Mouse (Mus musculus): ENCODE measurements around the gene Crtac1.

Gene Crtac1

GRCm38 (mm10) chr19:42431485-42432190, at the start of gene Crtac1:
Crtac1 (minus strand) TSS chr19:42431783.
- no peak for DNase-seq

DNA sequence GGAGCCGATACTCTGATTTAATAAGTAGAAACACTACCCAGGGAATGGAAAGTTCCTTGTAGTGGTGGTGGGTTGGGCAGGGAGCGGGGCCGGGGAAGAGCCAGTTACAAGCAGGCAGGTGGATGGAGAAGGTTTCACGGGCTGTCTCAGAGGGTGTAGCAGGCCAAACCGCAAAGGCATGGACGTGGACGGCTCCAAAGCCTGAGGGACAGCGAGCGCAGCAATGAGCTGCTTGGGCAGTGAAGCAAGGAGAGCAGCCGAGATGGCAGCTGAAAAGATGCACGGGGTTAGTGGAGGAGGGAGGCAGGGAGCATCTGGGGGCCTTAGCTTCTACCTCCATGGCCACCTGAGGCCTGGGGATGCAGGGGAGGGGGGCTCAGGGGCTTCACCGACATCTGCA, 46.7 kb upstream of the Crtac1 start:
- no peak for DNase-seq

GRCm38 (mm10) chr19:42477769-42478168, 46.2 kb upstream of the Crtac1 start:
- DNase-seq: no peak

- no peak for DNase-seq
Observed at GRCm38 (mm10) chr19:42472831-42473230, 41.2 kb upstream of the Crtac1 start.

DNA sequence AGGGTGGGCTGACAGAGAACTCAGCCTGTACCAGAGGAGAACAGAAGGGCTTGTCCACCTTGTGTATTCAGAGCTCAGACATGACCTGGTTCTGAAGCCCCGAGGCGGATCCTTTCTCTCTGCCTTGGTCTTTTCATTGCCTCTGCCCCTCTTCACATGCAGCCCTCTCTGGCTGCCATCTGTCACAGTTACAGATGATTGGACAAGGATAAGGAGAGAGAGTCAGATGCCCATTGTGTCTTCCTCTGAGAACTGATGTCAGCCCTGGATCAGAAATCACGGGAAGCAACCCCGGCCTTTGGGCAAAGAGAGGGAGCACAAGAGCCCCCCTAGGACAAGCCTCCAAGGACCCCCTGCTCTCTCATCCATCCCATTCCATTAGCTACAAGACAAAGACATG, 40.0 kb upstream of the Crtac1 start:
- no peak for DNase-seq

GRCm38 (mm10) chr19:42461851-42462250, 30.3 kb upstream of the Crtac1 start:
- no peak for DNase-seq

DNA sequence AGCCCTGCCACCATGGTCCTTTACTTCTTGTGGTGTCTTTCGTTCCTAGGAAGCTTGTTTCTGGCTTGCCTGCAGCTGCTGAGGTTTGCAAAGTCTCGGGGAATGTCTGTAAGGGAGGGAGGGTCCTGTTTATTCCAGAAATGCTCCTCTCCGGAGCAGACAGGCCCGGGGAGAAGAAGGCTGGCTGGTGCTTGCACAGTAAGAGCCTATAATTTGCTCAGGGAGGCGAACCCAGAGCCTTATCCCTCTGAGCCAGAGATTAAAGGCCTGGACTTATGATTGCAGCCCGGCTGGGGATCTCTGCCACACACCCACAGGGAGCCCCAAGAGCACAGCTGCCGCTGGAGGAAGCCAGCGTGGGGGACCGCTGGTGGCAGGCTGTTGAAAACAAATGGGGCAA, 29.8 kb upstream of the Crtac1 start:
- no peak for DNase-seq

DNA sequence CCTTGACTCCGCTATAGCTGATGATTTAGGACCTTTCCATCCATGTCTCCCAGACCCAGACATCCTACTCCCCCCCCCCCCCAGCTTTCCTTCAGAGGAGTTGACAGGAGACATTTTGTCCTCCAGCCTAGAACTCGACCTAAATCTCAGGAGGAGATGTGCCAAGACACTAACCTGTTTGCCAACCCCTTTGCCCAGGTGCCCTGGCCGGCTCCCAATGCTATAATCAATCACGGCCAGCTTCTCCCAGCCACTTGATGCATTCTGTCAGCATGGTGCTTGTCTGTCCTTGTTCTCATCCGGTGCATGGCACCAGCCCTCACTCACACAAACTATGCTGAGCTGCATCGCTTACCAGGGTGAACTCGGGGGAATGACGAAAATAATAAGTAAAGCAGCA, 27.9 kb upstream of the Crtac1 start:
- DNase-seq: no peak

- no peak for DNase-seq
Observed at GRCm38 (mm10) chr19:42454481-42455236, 23.1 kb upstream of the Crtac1 start.

GRCm38 (mm10) chr19:42454006-42454405, 22.4 kb upstream of the Crtac1 start:
- no peak for DNase-seq

DNA sequence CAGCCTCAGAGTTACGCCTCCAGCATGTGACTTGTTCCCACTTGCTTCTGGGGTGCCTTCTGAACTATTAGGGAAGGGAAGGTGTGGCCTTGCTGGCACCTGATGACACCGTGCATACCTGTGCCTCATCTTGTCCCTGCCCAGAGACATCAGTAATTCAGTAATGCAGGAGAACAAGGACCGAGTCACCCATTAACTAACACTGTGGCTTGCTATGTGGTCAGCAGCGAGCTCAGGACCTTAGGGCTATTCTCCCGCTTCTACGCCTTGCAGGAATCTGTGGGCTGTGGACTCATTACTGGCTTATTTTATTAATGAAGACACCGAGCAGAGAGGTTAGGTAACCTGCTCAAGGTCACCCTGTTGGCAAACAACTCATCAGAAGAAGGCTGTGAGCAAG, 21.0 kb upstream of the Crtac1 start:
- DNase-seq: no peak

DNA sequence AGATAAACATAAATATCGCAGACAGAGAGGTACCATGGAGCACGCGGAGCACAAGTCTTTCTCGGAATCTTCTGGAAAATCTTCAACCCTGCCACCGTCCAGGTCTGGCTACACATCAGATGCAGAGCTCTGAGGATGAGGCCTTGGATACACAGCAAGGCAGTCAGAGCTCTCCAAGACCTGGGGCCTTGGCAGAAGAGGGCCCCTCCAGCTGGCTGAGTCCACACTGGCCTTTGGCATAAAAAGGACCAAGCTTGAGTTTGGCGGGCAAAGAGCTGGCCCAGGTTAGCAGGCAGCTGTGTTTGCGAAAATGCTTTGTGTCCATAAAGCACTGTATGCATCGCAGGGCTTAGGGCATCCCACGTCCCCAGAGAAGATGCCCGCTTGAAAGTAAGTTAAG, 17.0 kb upstream of the Crtac1 start:
- DNase-seq: no peak

DNA sequence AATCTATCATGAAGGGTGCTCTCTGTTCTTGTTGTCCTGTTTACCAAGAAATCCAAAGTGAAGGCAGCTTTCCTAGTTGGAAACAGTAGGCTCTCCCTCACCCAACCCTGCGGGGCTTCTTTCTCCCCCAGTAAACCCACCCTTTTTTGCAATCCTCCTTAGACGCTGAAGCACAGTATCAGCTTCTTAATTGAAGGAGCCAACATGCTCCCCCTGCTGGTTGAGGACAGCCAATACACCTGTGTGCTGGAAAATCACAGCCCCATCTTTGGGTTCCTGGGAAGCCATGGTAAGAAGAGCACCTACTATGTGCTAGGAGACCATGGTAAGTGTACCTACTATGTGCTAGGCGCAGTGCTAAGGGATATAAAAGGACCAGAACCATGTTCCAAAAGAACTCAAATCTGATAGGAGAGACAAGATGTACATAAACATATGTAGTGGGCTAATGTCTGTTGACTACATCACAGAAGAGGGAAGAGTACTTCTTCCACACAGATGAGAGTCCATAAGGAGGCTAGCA, 12.4 kb upstream of the Crtac1 start:
- DNase-seq: peak; percentile 36 to 42

DNA sequence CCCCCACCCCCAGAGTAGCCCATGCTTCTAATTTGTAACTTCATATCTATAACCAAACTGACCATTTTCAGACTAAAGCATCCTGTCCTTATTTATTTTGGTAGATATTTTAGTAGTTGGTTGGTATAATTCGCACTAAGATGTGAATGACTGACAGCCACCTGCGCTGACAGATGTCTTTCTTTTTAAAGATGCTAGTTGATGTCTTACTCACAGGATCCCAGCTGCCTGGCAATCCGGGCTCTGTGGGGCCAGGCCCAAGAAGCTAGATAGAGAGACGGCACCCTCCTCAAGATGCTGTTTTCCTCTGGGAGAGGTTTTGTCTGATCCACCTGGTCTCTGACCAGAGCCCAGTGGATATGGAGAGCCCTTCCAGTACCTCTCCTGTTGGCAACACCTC, 11.7 kb upstream of the Crtac1 start:
- no peak for DNase-seq

DNA sequence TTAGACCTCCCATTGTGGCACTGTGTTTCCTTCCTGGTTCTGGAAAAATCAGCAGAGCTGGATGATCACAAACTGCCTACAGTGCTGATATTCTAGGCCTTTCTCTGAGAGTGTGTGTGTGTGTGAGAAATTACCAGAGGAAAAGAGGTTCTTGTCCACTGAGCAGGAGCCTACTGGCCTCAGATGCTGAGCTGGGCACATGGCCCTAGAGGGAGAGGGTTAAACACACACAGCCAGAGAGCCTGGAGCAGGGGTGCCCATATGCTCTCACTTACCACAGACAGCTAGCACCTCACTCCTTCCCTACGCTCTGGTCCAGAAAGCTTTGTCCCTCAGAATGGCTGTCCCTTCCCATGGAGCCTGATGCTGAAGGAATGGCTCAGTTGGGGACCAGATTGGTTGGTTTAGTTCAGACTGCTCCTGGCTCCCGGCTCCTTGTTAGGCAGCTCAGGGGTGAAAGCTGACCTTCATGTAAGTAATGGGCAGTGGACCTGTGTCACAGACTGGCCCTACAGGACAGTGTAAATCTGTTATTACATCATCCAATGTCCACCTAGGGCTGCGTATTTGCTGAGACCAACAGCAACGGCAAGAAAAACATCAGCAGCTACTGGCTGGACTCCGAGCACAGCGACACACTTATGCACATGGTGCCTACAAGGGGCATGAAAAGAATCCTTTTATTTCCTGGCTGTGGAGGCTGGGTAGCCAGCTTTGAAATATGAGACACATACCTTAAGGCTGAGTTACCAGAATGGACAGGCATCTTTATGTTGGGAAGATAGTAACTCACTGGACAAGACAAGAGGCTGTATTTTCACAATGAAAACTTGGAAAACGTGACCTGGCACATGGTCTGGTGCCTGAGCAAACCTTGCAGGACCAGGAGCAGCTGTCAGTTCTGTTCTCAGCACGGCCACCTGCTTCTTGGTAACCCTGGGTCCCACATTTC, 10.9 kb upstream of the Crtac1 start:
- DNase-seq: no peak

- no peak for DNase-seq
Observed at GRCm38 (mm10) chr19:42440089-42440488, 8.5 kb upstream of the Crtac1 start.

DNA sequence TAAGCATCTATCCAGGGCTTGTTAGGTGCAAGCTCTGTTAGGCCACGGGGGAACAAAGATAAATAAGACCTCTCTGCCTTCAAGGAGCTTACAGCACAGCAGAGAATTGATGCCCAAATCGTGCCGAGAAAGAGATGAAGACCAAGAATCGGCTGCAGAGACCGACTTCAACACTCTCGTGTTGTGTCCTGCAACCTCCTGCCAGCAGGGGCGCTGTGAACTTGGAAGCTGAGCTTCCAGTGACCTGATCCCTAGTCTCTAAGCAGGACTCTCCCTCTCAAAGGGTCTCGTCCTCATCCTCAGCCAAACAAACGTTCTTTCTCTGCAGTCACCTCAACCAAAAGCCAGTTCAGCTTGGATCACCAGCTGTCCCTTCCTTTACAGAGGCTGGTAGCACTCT, 7.8 kb upstream of the Crtac1 start:
- peak; percentile 17 for DNase-seq

- no peak for DNase-seq
Observed at GRCm38 (mm10) chr19:42435621-42436020, 4.0 kb upstream of the Crtac1 start.

DNA sequence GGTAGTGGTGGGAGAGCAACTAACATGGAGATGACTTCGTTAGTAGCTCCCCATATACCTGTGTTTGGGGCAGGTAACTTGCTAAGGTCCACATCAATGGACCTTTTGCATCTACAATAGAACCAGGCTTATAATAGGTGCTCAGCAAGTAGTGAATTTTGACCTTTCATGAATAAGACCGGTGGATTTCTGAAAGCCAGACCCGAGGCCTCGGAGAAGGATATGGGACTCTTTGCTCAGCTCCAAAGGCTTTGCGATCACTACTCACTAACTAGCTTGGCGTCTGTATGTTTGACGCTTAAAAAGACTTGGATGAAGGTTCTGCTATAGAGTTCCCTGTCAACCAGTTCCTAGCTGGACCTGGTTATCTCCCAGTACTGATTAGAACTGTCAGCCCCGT, 1.2 kb upstream of the Crtac1 start:
- no peak for DNase-seq

GRCm38 (mm10) chr19:42432191-42432590, 608 bp upstream of the Crtac1 start:
- DNase-seq: no peak

- no peak for DNase-seq
Observed at GRCm38 (mm10) chr19:42430981-42431380, 602 bp downstream of the Crtac1 start.

DNA sequence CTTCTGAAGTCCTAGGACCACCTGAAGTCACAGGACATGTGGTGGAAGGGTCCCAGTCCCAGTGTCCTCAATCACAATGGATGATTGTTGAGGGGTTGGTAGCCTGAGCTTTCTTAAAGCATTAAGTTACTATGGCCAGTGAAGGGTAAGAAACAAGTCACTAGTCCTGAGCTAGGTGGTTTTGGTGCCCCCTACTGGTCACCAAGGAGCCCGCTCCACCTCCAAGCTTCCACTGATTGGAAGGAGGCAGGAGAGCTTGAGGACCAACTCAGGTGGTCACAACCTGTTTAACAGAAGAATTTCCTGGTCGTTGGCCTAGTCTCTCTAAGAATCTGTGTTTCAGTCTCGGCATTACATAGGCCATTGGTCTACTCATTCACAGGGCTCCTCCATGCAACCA, 2.2 kb downstream of the Crtac1 start:
- peak; percentile 21 to 24 for DNase-seq

DNA sequence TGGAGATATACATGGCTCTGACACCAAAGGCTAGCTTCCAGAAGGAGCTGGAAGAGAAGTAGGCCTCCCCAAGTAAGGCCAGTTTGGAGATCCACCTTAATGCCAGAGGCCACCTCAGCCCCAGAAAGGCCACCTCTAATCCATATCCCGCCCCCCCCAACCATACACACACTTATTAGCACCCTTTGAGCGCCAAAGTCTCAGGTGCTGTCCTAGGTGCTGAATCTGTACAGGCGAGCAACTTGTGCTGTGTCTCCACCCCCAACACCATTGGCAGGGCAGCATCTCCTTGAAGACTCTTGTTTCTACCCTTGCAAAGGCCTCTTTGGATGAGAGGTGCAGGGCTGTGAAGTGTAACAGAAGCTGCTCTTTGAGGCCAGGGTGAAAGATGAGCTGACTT, 6.4 kb downstream of the Crtac1 start:
- DNase-seq: no peak
